Mouse (Mus musculus) limb, embryonic 14.5 days (tissue): ENCODE data around the gene Casp9. TPM values are rescaled to one million over a fixed set of nuclear protein-coding genes. Genes with fewer than 3 reads are reported as not detected.

ENCODE experiments used
- ATAC-seq: fragments of 200-750 bp; cut with Nextera tagmentation; 2 replicates; pipeline ENCODE4 v1.8.0; 2017; ENCODE audit warnings: low read depth, moderate number of reproducible peaks, moderate TSS enrichment; ENCODE audit not compliant: low FRiP score
- DNase-seq: peaks from one replicate; pipeline ENCODE4 v3.0.0-alpha.2; 2015; ENCODE audit warnings: low spot score
- H3K27ac ChIP-seq: fragments of 300-500 bp; sonication (generic); replicated peaks from 2 replicates; pipeline ENCODE4 v1.5.1; 2014; ENCODE audit warnings: low read depth, mild to moderate bottlenecking, low read length, moderate library complexity, mixed read lengths
- H3K27me3 ChIP-seq: fragments of 300-500 bp; sonication (generic); 2 replicates; pipeline ENCODE4 v1.6.1; 2014; ENCODE audit warnings: low read length, mixed read lengths; ENCODE audit not compliant: control insufficient read depth, insufficient read depth
- H3K36me3 ChIP-seq: fragments of 300-500 bp; sonication (generic); 2 replicates; pipeline ENCODE4 v1.6.1; 2014; ENCODE audit warnings: mild to moderate bottlenecking, low read length, moderate library complexity, mixed read lengths; ENCODE audit not compliant: control insufficient read depth, insufficient read depth
- H3K4me1 ChIP-seq: fragments of 300-500 bp; sonication (generic); 2 replicates; pipeline ENCODE4 v1.6.1; 2014; ENCODE audit warnings: antibody characterized with exemption, low read length, mixed read lengths; ENCODE audit not compliant: control insufficient read depth, insufficient read depth
- H3K4me2 ChIP-seq: fragments of 300-500 bp; sonication (generic); replicated peaks from 2 replicates; pipeline ENCODE4 v1.6.1; 2014; ENCODE audit warnings: low read depth, mild to moderate bottlenecking, low read length, moderate library complexity; ENCODE audit not compliant: severe bottlenecking
- H3K4me3 ChIP-seq: fragments of 300-500 bp; sonication (generic); replicated peaks from 2 replicates; pipeline ENCODE4 v1.5.1; 2014; ENCODE audit warnings: low read length
- H3K9ac ChIP-seq: fragments of 300-500 bp; sonication (generic); 2 replicates; pipeline ENCODE4 v1.6.1; 2014; ENCODE audit warnings: mild to moderate bottlenecking, low read depth, low read length, moderate library complexity; ENCODE audit not compliant: severe bottlenecking
- H3K9me3 ChIP-seq: fragments of 300-500 bp; sonication (generic); 2 replicates; pipeline ENCODE4 v1.6.1; 2016; ENCODE audit warnings: low read length; ENCODE audit not compliant: control insufficient read depth
- POLR2A ChIP-seq: fragments of 200-500 bp; IDR thresholded peaks from 2 replicates; pipeline ENCODE4 v1.8.0; 2012; ENCODE audit warnings: inconsistent platforms, mild to moderate bottlenecking, moderate library complexity, borderline replicate concordance; ENCODE audit not compliant: insufficient read depth, insufficient read length; ENCODE audit errors: extremely low read depth
- WGBS: fragments of 180-500 bp; shearing (Covaris S2); extraction: QIAGEN DNeasy Blood & Tissue Kit; methylation state at CpG from one replicate; pipeline ENCODE4 v1.1.7; 2014; 5-methylcytosine and 5-hydroxymethylcytosine counted together
- polyA plus RNA-seq, 2 experiments: library from polyadenylated mRNA; depleted of rRNA in 1 of 2; stranded (reverse) in 1 of 2; unstranded in 1 of 2; fragments of >200 nt; fragmentation: Nextera tagmentation in 1 of 2; extraction: Ambion mirVana in 1 of 2; gene quantifications; 2 replicates each; pipeline versions ENCODE4 v1.2.1 to v1.2.3; 2012 to 2014

Casp9 gene
- polyA plus RNA-seq, 2 experiments: 11.2 to 20.4 TPM

DNA sequence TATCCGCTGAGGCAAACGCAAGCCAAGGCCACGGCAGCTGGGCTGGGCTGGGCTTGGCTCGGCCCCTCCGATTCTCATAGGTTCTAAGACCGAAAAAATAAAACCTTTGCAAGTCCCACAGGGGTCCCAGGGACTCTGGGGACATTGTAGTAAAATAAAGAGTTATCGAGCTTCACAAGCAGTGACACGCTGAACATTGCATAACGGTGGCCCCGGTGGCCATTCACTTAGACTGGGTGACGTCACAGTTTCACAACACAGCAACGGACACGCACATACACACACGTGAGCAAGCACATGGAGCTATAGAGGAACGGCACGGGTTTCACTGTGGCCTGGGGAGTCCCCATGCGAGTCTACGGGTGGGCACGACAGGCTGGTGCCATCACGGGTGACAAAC lies 65.1 kb downstream of the Casp9 start:
- Histone ChIP-seq H3K9me3 (no peaks in the 10 kb centered on the region), H3K27me3 (no peaks in the 10 kb centered on the region), H3K4me3 (no peak overlapping the region), H3K36me3 (peaks cover 26% of the 10 kb centered on the region), H3K9ac (no peak overlapping the region), H3K27ac (no peak overlapping the region), H3K4me1 (no peaks in the 10 kb centered on the region), H3K4me2 (no peak overlapping the region)
- no peak for ATAC-seq
- no peak for TF ChIP-seq POLR2A
- 92% methylated on average over 20 of the region's 20 CpGs for WGBS
- DNase-seq: no peak

GRCm38 (mm10) chr4:141859351-141859750 lies 65.9 kb downstream of the Casp9 start:
- no peak overlapping the region for H3K4me3 ChIP-seq
- no peak overlapping the region for H3K9ac ChIP-seq
- ATAC-seq (no peak), DNase-seq (no peak)
- TF ChIP-seq POLR2A: no peak
- WGBS: 90% methylated on average over 14 of the region's 14 CpGs
- H3K4me2 ChIP-seq: no peak overlapping the region
- no peaks in the 10 kb centered on the region for H3K9me3 ChIP-seq
- H3K27ac ChIP-seq: no peak overlapping the region
- H3K36me3 ChIP-seq: peaks cover 26% of the 10 kb centered on the region
- H3K4me1 ChIP-seq: no peaks in the 10 kb centered on the region
- H3K27me3 ChIP-seq: no peaks in the 10 kb centered on the region

- WGBS: 65% methylated on average over 19 of the region's 19 CpGs
Observed at GRCm38 (mm10) chr4:141860246-141860841, 66.9 kb downstream of the Casp9 start.

DNA sequence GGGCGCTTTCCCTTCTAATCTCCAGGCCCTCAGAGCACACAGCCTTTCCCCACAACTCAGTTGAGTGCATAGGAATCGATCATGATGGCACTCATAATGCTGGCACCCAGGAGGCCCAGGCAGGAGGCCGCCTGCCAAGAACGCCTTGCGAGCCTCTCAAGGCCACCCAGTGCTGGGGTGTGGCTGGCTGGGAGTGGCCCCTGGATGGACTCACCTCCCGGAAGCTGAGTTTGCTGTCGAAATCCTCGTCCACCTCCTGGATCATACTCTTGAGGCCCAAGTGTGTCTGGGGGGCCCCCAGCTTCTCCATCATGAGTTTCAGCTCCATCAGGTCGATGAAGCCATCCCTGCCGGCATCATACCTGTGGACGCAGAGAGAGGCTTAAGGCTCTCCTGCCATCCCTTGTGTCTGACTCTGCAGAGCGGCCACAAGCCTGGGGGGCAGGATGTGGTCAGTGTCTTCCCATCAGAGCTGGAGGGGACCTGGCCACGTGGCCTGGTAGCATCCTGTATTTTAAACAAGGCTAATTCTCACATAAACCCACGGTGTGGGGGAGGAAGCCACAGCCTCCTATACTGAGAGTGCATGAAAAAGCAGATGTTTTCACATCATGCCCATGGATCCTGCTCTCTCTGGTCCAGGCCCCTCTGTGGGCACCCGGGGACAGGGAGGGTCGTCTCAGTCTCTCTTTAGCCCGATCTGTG lies 68.3 kb downstream of the Casp9 start:
- DNase-seq (no peak), ATAC-seq (no peak)
- no peak overlapping the region for H3K4me2 ChIP-seq
- no peak overlapping the region for H3K9ac ChIP-seq
- H3K27ac ChIP-seq: no peak overlapping the region
- TF ChIP-seq POLR2A: no peak
- peaks cover 26% of the 10 kb centered on the region for H3K36me3 ChIP-seq
- H3K4me3 ChIP-seq: no peak overlapping the region
- no peaks in the 10 kb centered on the region for H3K27me3 ChIP-seq
- 87% methylated on average over 17 of the region's 17 CpGs for WGBS
- no peaks in the 10 kb centered on the region for H3K9me3 ChIP-seq
- peaks cover 4% of the 10 kb centered on the region; the same call in 1 of the 2 replicates for H3K4me1 ChIP-seq

More at GRCm38 (mm10) chr4:141860246-141860841, 66.9 kb downstream of the Casp9 start:
- TF ChIP-seq POLR2A: no peak
- no peaks in the 10 kb centered on the region for H3K27me3 ChIP-seq
- H3K9me3 ChIP-seq: no peaks in the 10 kb centered on the region
- no peaks in the 10 kb centered on the region for H3K4me1 ChIP-seq
- no peak overlapping the region for H3K9ac ChIP-seq
- H3K36me3 ChIP-seq: peaks cover 26% of the 10 kb centered on the region
- H3K4me3 ChIP-seq: no peak overlapping the region
- H3K27ac ChIP-seq: no peak overlapping the region
- ATAC-seq: no peak
- DNase-seq: no peak
- H3K4me2 ChIP-seq: no peak overlapping the region

DNA sequence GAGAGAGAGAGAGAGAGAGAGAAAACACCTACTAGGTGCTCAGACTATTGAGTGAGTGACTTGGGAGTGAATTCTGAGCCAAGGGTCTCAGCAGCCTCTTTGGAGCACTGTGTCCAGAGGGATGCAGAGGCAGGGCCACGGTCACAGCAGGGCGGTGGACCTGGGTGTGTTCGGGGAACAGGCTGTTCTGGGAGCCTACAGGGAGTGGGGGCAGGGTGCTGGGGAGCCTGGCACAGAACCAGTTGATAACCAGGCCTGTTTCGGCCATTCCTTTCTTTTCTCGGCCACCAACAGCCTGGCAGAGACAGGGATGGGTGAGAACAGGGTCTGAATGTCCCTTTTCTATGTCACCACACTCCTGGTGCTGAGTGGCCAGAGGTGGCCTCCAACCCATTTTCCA lies 69.5 kb downstream of the Casp9 start:
- Histone ChIP-seq H3K36me3 (peaks cover 26% of the 10 kb centered on the region), H3K9me3 (no peaks in the 10 kb centered on the region), H3K27ac (no peak overlapping the region), H3K9ac (no peak overlapping the region), H3K27me3 (no peaks in the 10 kb centered on the region), H3K4me1 (peaks cover 15% of the 10 kb centered on the region), H3K4me2 (no peak overlapping the region), H3K4me3 (no peak overlapping the region)
- 80% methylated on average over 5 of the region's 5 CpGs for WGBS
- no peak for ATAC-seq
- no peak for DNase-seq
- TF ChIP-seq POLR2A: no peak
